Mouse (Mus musculus) G1E (cell line): ENCODE data around the gene 0610037L13Rik.

ENCODE experiments used
- CTCF ChIP-seq: IDR thresholded peaks from 2 replicates; pipeline ENCODE4 v1.5.1; 2012; ENCODE audit warnings: low read depth, low read length, inconsistent platforms, mixed read lengths
- GATA1 ChIP-seq: IDR thresholded peaks from 2 replicates; pipeline ENCODE4 v1.6.1; 2012; ENCODE audit warnings: borderline replicate concordance, low read length, inconsistent platforms, mixed read lengths
- POLR2AphosphoS5 ChIP-seq: IDR thresholded peaks from 2 replicates; pipeline ENCODE4 v1.6.1; 2012; ENCODE audit warnings: low read depth, low read length, inconsistent platforms; ENCODE audit not compliant: insufficient replicate concordance
- TAL1 ChIP-seq: conservative IDR thresholded peaks from 2 replicates; pipeline ENCODE4 v1.6.1; 2012; ENCODE audit warnings: low read depth, low read length, inconsistent platforms, mixed read lengths

GRCm38 (mm10) chr4:107850091-107850490, 39.5 kb upstream of the 0610037L13Rik start:
- TF ChIP-seq CTCF (no peak), TAL1 (no peak), POLR2AphosphoS5 (no peak), GATA1 (no peak)
